Mouse (Mus musculus): ENCODE data around the gene Sc5d.

- no peak for TF ChIP-seq CTCF (IDR thresholded peaks at IDR 0.05; ENCODE audit: low read depth)
- no peak for TF ChIP-seq EP300 (IDR thresholded peaks at IDR 0.05; ENCODE audit: low read depth)
Measured at GRCm38 (mm10) chr9:42273174-42273573, 9.1 kb upstream of the Sc5d start.

Data from heart, postnatal 0 days (tissue).